Mouse (Mus musculus) G1E (cell line): ENCODE results near the gene Col6a1.

Experiments
- CTCF ChIP-seq: IDR thresholded peaks from 2 replicates; pipeline ENCODE4 v1.5.1; 2012; ENCODE audit warnings: low read depth, low read length, inconsistent platforms, mixed read lengths
- GATA1 ChIP-seq: IDR thresholded peaks from 2 replicates; pipeline ENCODE4 v1.6.1; 2012; ENCODE audit warnings: borderline replicate concordance, low read length, inconsistent platforms, mixed read lengths
- GATA2 ChIP-seq: IDR thresholded peaks from 2 replicates; pipeline ENCODE4 v1.6.1; 2012; ENCODE audit warnings: low read depth, low read length, inconsistent platforms, borderline replicate concordance
- POLR2AphosphoS5 ChIP-seq: IDR thresholded peaks from 2 replicates; pipeline ENCODE4 v1.6.1; 2012; ENCODE audit warnings: low read depth, low read length, inconsistent platforms; ENCODE audit not compliant: insufficient replicate concordance
- TAL1 ChIP-seq: conservative IDR thresholded peaks from 2 replicates; pipeline ENCODE4 v1.6.1; 2012; ENCODE audit warnings: low read depth, low read length, inconsistent platforms, mixed read lengths

DNA sequence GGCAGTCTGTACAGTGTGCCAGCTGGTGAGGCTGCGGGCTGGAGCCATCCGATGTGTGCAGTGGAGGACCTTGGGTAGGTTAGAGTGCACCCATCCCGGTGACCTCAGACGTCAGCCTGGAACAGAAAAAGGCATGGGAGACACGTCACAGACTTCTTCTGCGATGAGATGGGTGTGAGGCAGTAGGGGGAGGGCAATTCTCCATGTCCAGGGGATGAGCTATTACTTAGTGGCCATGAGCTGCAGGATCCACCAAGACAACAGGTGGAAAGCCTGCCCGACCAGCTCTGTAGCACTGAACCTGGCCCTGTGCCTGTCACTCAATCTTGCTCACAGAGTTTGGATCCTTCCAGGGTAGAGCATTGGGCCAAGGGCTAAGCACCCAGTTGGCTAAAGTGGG is 36.4 kb upstream of the Col6a1 start:
- TF ChIP-seq CTCF (no peak), GATA1 (no peak), GATA2 (no peak), POLR2AphosphoS5 (no peak), TAL1 (no peak)
